Comparison of ENCODE assay signal across 9 mouse cellular contexts in genomic region chr16:21774725-21775124, GRCm38 (mm10).
"Had no signal": no experiment of that assay in that cellular context is flagged by ENCODE, and none has a peak within 500 bp of the region (broad histone marks: within the 10 kb centered on the region; RNA-seq: fewer than 3 reads in every experiment).

No protein-coding gene starts in this region.

- DNase-seq: gastrocnemius, adult 2 months; gastrocnemius, postnatal 10 days; gastrocnemius, postnatal 25 days; heart, adult 18-20 months; heart, postnatal 10 days; heart, postnatal 4 days; kidney, postnatal 10 days; liver, embryonic 13.5 days; liver, postnatal 0 days had no signal
